Mouse (Mus musculus) NIH3T3 (cell line): ENCODE results near the gene Irx4.

Experiments used
- DNase-seq: peaks from one replicate; pipeline ENCODE4 v3.0.0-alpha.2; 2012; ENCODE audit warnings: low read depth

Irx4 gene

DNA sequence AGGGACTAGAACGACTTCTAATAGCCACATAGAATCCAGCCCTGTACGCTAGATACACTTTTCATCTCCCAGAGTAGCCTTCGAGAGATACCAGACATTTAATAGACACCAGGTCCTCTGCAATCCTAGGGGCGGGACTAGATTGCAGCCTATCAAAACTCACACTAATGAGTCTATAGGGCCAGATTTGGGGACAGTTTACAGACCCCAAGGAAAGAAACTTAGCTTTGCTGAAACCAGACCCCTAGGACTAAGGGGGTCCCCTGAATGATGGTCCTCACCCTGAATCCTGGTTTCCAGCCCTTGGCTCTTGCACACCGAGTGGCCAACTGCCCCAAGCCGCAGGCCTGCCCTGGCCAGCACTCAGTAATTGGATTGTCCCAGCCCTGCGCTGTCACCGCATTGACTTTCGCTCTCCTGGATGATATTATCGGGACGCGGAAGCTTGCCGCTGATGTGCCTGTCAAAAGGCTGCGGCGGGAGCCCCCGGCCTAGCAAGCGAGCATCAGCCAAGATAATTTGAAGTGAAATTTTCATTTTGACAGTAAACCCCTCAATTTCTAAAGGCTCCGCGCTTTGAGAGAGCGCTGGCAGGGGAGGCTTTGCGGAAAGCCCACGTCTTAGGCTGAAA, 10.3 kb downstream of the Irx4 start:
- no peak for DNase-seq

DNA sequence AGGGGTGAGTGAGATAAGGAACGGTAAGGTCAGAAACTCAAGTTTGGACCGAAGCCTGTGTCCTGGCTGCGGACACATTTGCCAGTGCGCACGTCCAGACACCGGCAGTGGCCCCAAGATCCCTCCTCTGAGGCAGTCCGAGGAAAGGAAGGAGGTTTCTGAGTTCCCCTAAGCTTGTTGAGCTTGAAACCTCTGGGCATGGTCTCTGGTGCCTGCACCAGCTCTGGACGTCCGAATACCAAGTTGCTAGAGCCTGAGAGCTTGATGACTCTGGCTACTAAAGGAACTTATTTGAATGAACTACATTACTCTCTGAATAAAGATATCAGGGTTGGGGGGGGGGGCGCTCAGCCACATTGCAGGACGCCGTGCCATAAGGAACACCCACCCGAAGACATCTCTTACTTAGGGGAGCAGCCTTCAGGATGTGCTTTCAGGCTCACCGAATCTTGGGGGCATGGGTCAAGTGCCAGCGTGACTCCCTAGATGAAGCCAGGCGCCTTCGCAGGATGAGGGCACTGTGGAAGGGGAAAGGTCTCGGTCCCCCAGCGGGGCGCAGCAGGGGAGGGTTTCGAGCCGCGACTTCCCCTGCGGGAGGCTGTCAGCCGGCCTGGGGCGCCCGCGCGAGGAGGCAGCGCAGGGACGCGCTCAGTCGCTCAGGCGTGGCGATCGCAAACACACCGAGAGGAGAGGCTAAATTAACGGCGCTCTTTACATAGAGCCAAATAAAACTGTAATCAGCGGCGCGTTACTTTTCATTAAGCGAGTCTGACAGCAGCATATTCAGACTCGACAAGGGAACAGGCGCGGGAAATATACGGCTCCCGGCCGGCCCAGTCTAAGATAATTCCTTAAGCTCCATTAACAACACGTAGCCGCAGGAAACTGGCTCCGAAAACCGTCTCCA, 11.3 kb downstream of the Irx4 start:
- DNase-seq = no peak

DNA sequence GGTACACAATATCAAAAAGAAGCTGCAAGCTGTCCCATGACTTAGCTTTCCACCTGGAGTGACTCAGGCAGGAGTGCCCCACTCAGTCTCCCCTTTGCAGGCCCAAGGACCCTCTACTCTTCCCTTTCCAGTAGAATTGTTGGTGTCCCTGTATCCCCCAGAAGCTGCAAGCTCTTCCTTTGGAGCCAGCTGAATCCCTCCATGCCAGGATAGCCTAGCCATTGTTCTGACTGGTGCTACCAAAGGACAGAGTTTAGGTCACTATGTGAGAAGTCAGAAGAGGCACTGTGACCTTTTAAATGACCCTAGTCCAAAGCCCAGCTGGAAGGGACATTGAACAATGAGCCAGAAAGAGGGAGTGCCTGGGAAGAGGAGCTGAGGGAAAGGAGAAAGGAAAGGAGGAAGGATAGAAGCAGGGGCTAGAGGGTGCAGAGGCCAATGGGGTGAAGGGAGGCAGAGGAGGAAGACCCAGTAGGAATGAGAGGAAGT, 12.6 kb downstream of the Irx4 start:
- DNase-seq = no peak

DNA sequence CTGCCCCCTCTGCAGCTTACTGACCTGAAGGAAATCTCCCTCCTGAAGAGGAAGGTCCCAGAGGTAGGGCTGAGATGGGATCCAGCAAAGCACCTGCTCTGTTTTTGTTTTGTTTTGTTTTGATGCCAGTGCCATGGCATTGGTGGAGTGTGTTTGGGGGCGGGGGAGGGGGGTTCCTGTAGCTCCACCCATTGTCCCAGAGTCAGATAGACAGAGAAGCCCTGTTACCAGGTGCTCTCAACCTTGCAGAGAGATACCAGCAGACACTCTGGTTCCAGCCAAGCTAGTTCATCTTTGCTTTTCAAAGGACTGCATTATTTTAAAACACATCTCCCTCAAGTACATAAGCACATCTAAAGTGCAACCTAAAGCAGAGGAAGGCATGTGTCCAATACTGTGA, 13.3 kb downstream of the Irx4 start:
- DNase-seq = no peak

DNA sequence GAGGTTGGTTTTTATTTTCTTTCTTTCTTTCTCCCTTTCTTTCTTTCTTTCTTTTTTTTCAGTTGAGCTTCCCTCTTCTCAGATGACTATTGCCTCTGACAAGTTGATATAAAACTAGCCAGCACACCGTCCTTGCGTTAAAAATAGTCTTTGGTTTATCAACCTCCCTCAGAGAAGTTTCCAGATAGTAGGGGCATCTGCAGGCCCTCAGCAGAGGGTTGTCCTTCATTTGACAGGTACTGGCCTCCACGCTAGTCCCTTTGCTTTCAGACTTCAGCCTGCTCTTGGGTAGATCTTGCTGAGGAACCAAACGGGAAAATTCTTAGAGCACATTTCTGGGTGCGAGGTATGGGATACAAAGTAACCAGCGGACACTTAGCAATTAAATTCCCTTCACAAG, 17.1 kb downstream of the Irx4 start:
- DNase-seq = no peak

DNA sequence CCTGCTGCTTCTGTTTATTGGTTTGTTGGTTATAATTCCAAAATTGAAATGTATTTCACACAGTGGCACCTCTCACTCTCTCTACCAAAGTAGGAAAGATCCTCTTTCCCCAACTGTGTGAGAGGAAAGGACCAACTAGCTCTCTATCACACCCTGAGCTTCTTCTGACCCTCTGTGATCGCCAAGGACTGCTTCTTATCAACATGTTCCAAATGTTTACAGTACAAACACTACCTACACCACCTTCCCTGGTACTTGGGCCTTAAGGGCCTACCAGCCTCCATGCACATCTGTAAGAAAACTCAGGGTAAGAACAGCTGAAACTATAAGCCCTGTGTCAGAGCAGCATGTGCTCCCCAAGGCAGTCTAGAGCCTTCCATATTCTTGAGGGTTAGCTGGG, 17.5 kb downstream of the Irx4 start:
- DNase-seq = no peak

DNA sequence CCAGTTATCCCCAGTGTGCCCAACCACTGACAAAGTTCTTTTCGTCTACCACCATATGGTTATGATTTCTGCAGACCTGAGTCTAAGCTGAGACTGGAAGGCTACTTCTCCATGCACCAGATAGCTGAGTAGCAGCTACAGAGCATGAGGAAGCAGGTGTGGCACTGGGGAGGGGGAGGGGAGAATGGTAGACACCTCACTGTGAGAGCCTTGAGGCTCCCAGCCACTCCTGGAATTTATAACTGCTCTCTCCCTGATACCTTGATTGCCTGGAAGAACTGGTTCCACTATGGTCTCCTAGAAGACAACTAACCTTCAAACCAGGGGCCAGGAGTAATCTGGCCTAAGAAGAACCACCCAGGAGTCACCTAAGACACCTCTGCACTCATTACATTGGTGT, 18.9 kb downstream of the Irx4 start:
- no peak for DNase-seq

DNA sequence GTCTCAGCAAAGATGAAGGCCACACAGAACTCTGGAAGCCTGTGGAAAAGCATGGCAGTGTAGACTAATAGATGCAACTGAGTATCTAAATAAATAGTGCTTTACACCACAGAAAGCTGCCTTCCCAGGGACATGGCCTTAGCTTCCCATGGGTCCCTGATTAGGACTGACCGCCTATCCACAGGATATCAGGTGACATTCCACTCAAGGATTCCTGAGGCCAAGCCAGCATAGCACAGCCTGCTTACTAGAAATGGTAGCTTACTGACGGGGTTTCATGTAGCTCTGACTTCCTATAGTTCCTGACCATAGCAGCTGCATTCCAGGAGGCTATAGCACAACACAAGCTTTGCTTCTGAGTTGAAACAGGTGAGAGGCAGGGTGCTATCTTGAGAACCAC, 22.1 kb downstream of the Irx4 start:
- no peak for DNase-seq

DNA sequence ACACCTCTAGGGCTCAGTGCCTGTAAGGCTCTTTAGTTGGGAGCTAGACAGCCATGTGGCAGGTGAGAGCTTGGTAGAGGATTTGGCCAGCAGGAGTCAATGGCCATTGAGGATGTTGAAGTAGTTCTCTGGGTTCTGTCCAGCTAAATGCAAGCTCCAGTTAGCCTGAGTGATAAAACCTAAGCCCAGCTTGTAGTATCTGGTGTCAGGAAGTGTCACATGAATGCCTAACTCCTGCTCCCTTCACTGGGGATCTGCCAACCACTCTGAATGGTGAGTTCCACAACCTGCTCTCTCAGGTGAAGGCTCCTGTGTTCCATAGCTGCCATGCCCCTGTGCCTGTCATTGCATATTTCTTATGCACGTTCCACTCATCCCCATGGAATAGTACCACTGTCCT, 23.3 kb downstream of the Irx4 start:
- DNase-seq = no peak

DNA sequence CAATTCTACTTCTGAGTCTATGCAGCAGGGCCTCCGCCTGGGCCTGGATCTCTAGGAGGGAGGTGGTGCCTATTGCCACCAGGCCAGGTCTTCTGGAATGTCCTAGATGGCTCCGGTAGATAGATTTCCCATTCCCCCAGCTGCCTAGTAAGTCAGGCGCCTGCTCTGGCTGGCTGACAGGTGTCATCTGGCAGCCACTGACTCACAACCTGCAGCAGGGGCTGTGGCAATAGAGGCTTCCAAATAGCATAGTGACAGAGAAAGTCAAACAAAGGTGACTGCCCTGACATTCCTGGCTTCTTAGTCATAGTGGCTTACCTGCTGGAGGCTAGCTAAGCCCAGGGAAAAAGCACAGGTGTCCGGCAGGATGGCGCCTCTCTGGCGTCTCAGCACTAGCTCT, 29.9 kb downstream of the Irx4 start:
- no peak for DNase-seq

DNA sequence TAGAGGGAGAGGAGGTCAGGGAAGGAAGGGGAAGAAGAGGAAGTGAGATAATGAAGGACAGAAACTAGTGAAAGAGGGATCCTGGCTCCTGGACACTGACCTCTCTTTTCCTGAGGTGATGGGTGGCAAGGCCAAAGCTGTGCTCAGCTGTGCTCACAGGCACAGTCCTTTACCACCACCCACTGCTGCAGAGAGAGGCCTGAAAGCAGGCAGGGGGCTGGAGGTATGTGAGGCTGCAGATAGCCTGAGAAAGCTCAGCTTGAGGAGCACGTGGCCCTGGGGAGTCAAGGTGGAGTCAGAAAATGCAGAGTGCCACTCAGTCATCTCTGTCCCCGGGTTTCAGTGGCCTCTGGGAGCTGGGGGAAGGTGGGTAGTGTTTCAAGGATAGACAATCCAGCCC, 30.8 kb downstream of the Irx4 start:
- DNase-seq = no peak

DNA sequence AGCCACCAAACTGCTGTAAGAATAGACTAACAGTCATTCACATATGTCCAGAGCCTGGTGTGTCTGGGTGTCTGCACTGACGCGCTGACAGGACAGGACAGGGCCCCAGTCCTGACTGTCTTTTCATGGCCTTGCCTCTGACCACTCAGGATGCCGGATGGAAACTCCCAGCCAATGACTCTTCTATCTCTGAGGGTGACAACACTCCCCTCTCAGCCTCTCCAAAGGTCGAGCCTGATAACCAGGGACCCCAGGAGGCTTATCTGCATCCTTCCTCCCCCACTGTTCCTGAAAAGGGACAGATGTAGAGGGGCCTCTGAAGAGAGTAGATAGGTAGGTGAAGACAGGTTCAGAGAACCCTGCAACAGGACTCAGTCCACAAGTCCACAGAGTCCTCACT, 38.4 kb downstream of the Irx4 start:
- DNase-seq = no peak

DNA sequence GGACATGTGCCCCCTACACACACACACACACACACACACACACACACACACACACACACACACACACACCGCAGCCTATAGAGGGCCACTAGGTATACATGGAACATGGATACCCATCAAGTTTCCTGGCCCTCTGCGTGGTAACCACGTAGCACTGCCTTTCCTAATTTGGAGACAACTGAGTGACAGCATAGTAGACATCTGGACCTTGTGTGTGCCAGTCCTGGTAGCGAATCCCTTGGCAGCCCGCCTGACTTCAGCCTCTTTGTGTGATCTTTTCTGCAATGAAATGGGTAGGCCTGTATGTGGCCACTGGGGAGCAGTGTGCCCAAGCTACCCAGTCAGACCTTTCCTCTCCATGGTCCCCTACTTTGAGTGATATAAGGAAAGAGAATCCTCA, 39.0 kb downstream of the Irx4 start:
- DNase-seq = no peak

DNA sequence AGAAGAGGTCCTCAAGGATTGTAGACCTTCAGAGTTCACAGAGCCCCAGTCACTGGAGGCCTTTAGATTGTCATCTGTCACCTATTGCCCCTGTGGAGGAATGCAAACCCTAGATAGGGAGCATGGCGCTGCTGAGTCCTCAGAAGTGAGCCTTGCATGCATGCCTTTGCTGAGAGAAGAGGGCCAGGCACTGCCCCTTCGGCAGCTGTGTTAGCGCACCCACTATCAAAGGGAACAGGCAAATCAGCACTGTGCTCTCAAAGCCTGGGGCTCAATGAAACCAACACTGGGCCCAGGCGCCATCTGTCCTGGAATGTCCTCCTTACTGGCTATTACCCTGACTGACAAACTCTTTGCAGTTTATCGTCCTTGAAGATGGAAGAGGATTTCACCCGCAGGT, 44.5 kb downstream of the Irx4 start:
- DNase-seq = no peak

DNA sequence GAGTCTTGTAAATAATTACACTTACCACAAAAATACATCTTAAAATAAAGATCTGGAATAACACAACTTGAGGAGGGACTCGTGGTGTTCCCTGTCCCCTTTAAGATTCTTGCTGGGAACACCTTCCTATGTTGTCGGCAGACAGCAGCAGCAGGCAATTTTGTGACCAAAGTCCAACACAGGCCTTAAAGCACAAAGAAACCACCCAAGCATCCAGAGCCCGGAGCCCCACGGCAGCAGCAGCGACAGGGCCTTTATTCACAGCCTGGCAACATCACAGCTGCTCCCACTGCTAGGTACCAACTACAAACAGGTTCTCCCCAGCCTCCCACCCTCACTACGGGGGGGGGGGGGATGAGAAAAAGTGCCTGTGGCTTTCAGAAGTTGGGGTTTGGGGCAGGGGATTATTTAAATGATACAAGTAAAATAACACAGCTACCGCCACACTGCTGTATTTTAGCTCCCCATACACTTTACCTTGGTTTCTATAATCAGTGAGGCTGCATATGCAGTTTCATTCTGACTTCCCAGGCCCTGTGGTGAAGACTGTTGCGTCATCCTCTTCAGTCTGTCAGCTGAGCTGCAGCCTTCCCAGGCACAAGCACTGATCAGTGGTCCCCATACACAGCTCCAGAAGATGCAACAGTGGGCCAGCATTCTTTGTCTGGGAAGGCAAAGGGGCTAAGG, 45.3 kb downstream of the Irx4 start:
- DNase-seq = no peak

DNA sequence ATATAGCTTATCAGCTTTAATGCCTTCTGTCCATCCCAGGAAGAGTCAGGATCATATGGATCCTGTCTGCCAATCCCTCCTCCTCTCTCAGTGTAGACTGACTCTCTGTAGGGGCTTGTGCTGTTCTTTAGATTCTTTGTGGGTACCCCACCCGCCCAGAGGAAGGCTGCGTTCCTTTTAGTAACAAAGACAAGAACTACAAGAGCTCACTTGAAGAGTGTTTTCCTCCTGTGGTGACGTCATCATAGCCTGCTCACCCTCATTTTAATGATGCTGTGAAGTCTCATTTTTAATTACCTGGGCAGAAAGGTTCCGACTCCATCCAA, 45.8 kb downstream of the Irx4 start:
- DNase-seq = no peak

DNA sequence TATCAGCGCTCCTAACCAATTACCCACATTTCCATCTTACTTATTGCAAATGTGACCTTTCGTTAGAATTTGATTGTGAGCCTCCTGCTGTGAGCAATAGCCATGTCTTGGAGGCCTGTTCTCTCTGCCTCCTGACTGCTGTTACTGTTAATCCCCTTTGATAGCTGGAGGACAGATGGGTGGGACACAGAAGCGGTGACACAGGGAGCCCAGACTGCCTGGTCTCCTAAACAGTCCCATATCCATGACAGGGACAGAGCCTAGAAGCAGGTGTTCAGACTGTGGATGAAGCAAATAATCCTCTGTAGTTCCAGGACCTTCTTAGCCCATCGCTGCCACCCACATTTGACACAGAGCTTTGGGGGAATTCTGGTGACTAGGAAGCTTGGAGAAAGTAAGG, 46.2 kb downstream of the Irx4 start:
- DNase-seq = no peak

DNA sequence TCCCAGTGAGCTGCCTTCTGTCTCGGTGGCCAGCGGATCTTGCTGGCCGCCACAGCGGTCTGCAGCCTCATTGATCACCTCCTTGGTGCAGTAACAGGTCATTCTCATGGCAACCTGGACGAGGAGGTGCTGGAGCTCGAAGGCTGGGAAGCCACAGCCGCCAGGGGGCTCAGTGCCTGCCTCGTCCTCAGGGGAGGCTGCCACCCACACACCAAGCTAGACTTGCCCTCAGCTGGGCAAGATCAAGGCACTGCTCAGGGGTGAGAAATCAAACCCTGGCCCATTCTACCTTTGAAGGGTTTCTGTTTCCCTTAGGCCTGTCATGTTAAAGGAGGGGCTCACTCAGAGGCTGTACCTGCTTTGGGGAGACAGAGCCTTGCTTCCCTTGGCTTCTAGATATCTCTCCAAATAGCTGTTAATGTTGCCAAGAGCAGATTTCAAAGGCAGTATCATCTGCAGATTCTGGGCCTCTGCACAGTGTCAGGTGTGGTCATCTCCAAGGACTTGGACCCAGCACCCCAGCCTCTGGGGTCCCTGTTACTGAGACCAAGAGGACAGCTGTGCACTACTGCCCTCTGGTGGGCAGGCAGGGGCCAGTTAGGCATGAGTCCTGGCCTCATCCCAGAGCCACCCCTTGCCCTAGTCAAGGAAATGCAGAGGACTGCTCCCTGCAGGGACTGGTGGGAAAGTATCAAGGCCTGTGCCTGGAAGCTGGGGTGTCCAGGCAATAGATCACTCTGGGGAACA, 50.1 kb downstream of the Irx4 start:
- peak; percentile 66 for DNase-seq
